Mouse (Mus musculus) G1E (cell line): ENCODE results near the gene Gm5617.

Experiments
- CTCF ChIP-seq: IDR thresholded peaks from 2 replicates; pipeline ENCODE4 v1.5.1; 2012; ENCODE audit warnings: low read depth, low read length, inconsistent platforms, mixed read lengths
- GATA1 ChIP-seq: IDR thresholded peaks from 2 replicates; pipeline ENCODE4 v1.6.1; 2012; ENCODE audit warnings: borderline replicate concordance, low read length, inconsistent platforms, mixed read lengths
- POLR2AphosphoS5 ChIP-seq: IDR thresholded peaks from 2 replicates; pipeline ENCODE4 v1.6.1; 2012; ENCODE audit warnings: low read depth, low read length, inconsistent platforms; ENCODE audit not compliant: insufficient replicate concordance
- TAL1 ChIP-seq: conservative IDR thresholded peaks from 2 replicates; pipeline ENCODE4 v1.6.1; 2012; ENCODE audit warnings: low read depth, low read length, inconsistent platforms, mixed read lengths

DNA sequence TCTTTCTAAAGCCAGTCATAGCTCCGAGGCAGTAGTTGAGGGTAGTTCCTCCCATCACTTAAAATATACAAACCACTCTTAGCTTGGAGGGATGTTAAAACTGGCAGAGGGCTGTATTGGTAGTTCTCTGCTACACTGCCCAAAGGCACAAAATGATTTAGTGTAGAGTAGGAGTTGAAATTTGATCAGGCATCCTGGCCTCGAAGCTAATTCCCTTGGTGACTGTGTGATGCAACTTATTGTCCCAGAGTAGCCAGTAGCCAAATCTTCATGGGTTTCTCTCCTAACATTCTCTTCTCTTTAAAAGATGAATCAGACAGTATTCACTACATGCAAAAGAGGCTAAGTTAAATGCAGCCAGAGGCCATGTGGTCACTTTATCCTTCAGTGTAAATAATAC, 7.8 kb downstream of the Gm5617 start:
- no peak for TF ChIP-seq CTCF
- no peak for TF ChIP-seq GATA1
- TF ChIP-seq TAL1, result no peak
- no peak for TF ChIP-seq POLR2AphosphoS5
